Mouse (Mus musculus) hindbrain, embryonic 14.5 days (tissue): ENCODE data around the gene Pts. TPM values are rescaled to one million over a fixed set of nuclear protein-coding genes. Genes with fewer than 3 reads are reported as not detected.
A peak's percentile ranks its signal among the peaks of the same experiment; 100 is the strongest.

Experiments used
- ATAC-seq: fragments of 200-750 bp; cut with Nextera tagmentation; 2 replicates; pipeline ENCODE4 v1.8.0; 2017; ENCODE audit warnings: moderate number of reproducible peaks, mild to moderate bottlenecking, moderate TSS enrichment, moderate library complexity; ENCODE audit not compliant: low FRiP score
- DNase-seq: peaks from one replicate; pipeline ENCODE4 v3.0.0-alpha.2; 2015; ENCODE audit warnings: low spot score
- H3K27ac ChIP-seq: fragments of 300-500 bp; sonication (generic); 2 replicates; pipeline ENCODE4 v1.5.1; 2014; ENCODE audit warnings: mild to moderate bottlenecking, moderate library complexity
- H3K27me3 ChIP-seq: fragments of 300-500 bp; sonication (generic); 2 replicates; pipeline ENCODE4 v1.6.1; 2014; ENCODE audit warnings: mild to moderate bottlenecking, low read length, mixed read lengths; ENCODE audit not compliant: control insufficient read depth, insufficient read depth
- H3K36me3 ChIP-seq: fragments of 300-500 bp; sonication (generic); replicated peaks from 2 replicates; pipeline ENCODE4 v1.6.1; 2014; ENCODE audit not compliant: control insufficient read depth, insufficient read depth
- H3K4me1 ChIP-seq: fragments of 300-500 bp; sonication (generic); replicated peaks from 2 replicates; pipeline ENCODE4 v1.6.1; 2014; ENCODE audit warnings: antibody characterized with exemption, low read length, mixed read lengths; ENCODE audit not compliant: control insufficient read depth, insufficient read depth
- H3K4me2 ChIP-seq: fragments of 300-500 bp; sonication (generic); replicated peaks from 2 replicates; pipeline ENCODE4 v1.6.1; 2014; ENCODE audit warnings: mild to moderate bottlenecking, moderate library complexity
- H3K4me3 ChIP-seq: fragments of 300-500 bp; sonication (generic); replicated peaks from 2 replicates; pipeline ENCODE4 v1.5.1; 2014; ENCODE audit warnings: mild to moderate bottlenecking, low read length
- H3K9ac ChIP-seq: fragments of 300-500 bp; sonication (generic); 2 replicates; pipeline ENCODE4 v1.6.1; 2014
- H3K9me3 ChIP-seq: fragments of 300-500 bp; sonication (generic); 2 replicates; pipeline ENCODE4 v1.6.1; 2016; ENCODE audit warnings: low read length; ENCODE audit not compliant: control insufficient read depth
- WGBS: fragments of 180-500 bp; shearing (Covaris S2); extraction: QIAGEN DNeasy Blood & Tissue Kit; methylation state at CpG from one replicate; pipeline ENCODE4 v1.1.7; 2014; 5-methylcytosine and 5-hydroxymethylcytosine counted together
- polyA plus RNA-seq: library from polyadenylated mRNA; unstranded; fragments of >200 nt; fragmentation: Nextera tagmentation; extraction: Ambion mirVana; gene quantifications from 2 replicates; pipeline ENCODE4 v1.2.1, GENCODE M21; 2014

Gene Pts
- polyA plus RNA-seq, 1 experiment from 2014 or later = 120 TPM

DNA sequence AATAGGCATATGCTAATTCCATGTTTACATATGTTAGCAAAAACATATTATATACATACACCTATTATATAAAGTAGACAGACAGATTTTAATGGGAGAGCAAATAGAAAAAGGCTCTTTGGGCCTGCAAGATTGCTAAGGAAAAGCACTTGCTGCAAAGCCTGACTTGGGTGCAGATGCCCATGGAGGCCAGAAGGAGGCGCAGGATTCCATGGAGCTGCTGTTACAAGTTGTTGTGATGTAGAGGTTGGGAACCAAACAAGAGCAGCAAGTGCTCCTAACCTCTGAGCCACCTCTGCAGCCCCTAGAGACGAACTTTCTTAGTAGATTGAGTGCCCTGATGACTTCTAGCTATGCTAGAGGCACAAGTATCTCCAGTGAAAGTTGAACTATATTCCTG, 9.7 kb downstream of the Pts start:
- 16% methylated on average over 2 of the region's 2 CpGs for WGBS
- Histone ChIP-seq H3K4me2 (no peak overlapping the region), H3K4me3 (no peak overlapping the region), H3K27ac (no peak overlapping the region), H3K27me3 (no peaks in the 10 kb centered on the region), H3K36me3 (peaks cover 8% of the 10 kb centered on the region; the same call in 1 of the 2 replicates), H3K9ac (no peak overlapping the region), H3K4me1 (no peaks in the 10 kb centered on the region), H3K9me3 (no peaks in the 10 kb centered on the region)
- no peak for DNase-seq
- no peak for ATAC-seq

DNA sequence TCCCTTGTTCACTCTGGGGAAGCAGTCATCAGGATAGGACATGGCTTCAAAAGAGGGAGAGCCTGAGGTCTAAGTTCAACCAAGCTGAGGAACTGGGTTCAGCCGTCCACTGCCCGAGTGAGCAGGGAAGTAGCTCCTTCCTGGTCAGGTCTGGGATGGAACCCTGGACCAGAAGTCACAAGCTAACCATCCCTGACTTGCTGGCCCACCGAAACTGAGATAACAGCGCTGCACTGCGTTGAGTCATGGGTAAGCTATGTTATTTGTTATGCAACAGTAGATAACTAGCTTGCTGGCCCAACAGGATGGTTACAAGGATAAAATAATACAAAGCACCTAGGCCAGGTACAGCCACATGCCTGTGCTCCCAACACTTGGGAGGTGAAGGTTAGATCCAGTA, 13.1 kb downstream of the Pts start:
- H3K27me3 ChIP-seq = no peaks in the 10 kb centered on the region
- DNase-seq (no peak), ATAC-seq (no peak)
- H3K4me2 ChIP-seq = no peak overlapping the region
- H3K9me3 ChIP-seq = no peaks in the 10 kb centered on the region
- no peaks in the 10 kb centered on the region for H3K4me1 ChIP-seq
- H3K4me3 ChIP-seq = no peak overlapping the region
- 93% methylated on average over 5 of the region's 5 CpGs for WGBS
- no peak overlapping the region for H3K9ac ChIP-seq
- H3K36me3 ChIP-seq = no peaks in the 10 kb centered on the region
- no peak overlapping the region for H3K27ac ChIP-seq

DNA sequence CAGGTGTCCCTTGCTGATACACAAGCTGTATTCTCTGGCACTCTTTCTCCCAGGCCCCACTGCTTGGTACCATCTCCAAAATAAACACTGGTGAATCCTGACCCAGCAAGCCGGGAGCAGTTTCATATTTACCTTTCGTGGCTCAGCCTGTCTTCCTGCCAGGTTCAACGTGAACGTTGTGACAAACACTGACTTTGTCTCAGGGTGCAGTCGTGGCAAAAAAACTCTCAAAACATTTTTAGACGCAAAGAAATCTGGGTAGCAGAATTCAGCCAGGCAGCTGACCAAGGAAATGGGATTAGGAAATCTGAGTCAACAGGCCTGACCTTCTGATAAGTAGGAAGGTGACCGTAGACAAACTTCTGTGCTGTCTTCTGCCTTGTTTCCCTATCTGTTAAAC, 21.0 kb downstream of the Pts start:
- DNase-seq = no peak
- WGBS = 82% methylated on average over 7 of the region's 7 CpGs
- Histone ChIP-seq H3K27ac (no peak overlapping the region), H3K4me1 (no peaks in the 10 kb centered on the region), H3K4me3 (no peak overlapping the region), H3K4me2 (no peak overlapping the region), H3K27me3 (no peaks in the 10 kb centered on the region), H3K9ac (no peak overlapping the region), H3K9me3 (no peaks in the 10 kb centered on the region), H3K36me3 (no peaks in the 10 kb centered on the region)
- ATAC-seq = no peak

DNA sequence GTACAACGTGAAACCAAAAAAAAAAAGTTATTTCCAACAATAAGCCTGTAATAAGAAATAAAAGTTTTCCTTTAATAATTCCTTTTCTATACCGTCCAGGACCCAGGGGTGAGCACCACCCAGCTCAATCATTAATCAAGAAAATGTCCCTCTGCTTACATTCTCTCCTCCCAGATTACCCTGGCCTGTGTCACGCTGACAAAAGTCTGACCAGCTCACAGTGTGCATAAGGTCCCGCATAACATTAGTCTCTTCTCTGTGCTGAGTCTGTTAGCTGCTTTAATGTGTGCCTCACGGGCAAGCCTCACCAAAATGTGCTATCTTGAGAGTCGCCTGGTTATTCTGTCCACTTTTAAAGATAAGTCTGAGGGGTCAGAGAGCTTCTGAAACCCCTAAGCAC, 23.1 kb downstream of the Pts start:
- no peaks in the 10 kb centered on the region for H3K36me3 ChIP-seq
- no peak overlapping the region for H3K9ac ChIP-seq
- no peak overlapping the region for H3K4me2 ChIP-seq
- H3K9me3 ChIP-seq = no peaks in the 10 kb centered on the region
- H3K4me1 ChIP-seq = no peaks in the 10 kb centered on the region
- ATAC-seq (no peak), DNase-seq (no peak)
- H3K4me3 ChIP-seq = no peak overlapping the region
- H3K27ac ChIP-seq = no peak overlapping the region
- no peaks in the 10 kb centered on the region for H3K27me3 ChIP-seq
- WGBS = 47% methylated on average over 6 of the region's 6 CpGs

DNA sequence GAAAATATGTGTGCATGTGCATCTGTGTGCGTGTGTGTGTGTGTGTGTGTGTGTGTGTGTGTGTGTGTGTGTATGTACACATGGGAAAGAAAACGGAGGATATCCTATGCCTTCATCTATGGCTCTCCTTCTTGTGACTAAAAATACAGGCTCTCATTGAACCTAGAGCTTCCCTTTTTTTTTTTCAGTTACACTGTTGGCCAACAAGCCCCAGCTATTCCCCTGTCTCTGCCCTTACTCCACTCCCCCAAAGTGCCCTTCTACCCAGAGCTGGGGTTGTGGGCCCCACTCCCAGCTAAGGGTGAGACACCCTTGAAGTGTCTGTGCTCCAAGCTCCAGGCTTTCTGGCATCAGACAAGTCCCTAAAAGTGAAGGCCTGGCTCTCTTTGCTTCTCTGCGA, 25.6 kb downstream of the Pts start:
- H3K9me3 ChIP-seq = no peaks in the 10 kb centered on the region
- H3K27ac ChIP-seq = no peak overlapping the region
- no peaks in the 10 kb centered on the region for H3K4me1 ChIP-seq
- no peaks in the 10 kb centered on the region for H3K36me3 ChIP-seq
- DNase-seq = no peak
- H3K4me3 ChIP-seq = no peak overlapping the region
- WGBS = 95% methylated on average over 3 of the region's 3 CpGs
- H3K27me3 ChIP-seq = no peaks in the 10 kb centered on the region
- H3K9ac ChIP-seq = no peak overlapping the region
- ATAC-seq = no peak
- no peak overlapping the region for H3K4me2 ChIP-seq

DNA sequence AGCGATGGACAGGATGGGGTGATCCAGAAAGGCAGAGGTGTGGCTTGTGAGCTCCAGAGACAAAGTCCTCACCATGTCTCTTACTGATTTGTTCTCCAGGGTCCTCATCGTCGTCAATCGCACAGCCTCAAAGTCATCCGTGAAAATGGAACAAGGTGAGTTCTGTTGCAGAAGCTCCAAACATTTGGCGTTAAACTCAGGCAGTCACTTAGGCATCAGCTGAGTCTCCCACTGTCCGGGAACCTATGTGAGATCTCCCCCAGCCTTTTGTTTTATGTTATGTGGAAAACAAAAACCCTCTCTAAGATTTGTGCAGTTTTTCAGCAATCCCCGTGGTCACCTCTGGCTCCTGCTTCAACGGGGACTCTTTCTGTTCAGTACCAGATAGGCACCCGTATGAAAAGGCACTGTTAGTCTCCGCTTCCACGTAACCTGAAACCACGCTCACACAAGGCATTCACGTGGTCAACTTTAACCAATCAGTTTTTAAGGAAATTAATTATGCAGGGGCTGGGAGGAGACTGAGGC, 27.5 kb downstream of the Pts start:
- ATAC-seq (peak; percentile 76), DNase-seq (peak; percentile 77)
- H3K27ac ChIP-seq = peak overlapping the region; percentile 69
- H3K9me3 ChIP-seq = no peaks in the 10 kb centered on the region
- no peaks in the 10 kb centered on the region for H3K27me3 ChIP-seq
- peak overlapping the region; percentile 27 for H3K4me3 ChIP-seq
- WGBS = 25% methylated on average over 14 of the region's 14 CpGs
- H3K9ac ChIP-seq = peak overlapping the region; percentile 53
- H3K36me3 ChIP-seq = no peaks in the 10 kb centered on the region
- 0 out of 2 replicates have a peak, but pooled peaks cover 5% of the 10 kb centered on the region for H3K4me1 ChIP-seq
- H3K4me2 ChIP-seq = peak overlapping the region; percentile 52

DNA sequence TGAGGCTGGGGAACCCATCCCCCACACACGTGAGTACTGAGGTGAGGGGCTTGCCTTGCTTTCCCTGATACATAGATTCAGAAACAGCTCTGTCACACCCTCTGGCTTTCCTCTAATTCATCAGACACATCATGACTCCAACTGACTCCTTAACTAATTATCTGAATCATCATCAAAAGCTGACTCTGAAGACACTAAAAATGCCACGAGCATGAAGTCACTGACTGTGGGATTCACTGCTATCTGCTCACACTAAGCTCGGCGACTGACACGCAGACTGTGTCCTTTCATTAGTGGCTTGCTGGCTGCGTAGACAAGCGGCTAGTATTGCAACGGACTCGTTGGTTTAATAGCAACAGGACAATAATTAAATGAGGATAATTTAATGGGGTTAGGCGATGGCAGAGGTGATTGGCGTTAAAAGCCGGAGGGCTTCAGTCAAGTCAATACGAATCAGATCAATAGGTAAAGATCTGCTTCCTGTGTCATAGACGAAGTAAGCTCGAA, 28.0 kb downstream of the Pts start:
- H3K27ac ChIP-seq = peak overlapping the region; percentile 69; the same call in 1 of the 2 replicates
- peak overlapping the region; percentile 52 for H3K4me2 ChIP-seq
- no peaks in the 10 kb centered on the region for H3K27me3 ChIP-seq
- no peaks in the 10 kb centered on the region for H3K9me3 ChIP-seq
- H3K36me3 ChIP-seq = no peaks in the 10 kb centered on the region
- peak overlapping the region; percentile 27 for H3K4me3 ChIP-seq
- no peak for DNase-seq
- 72% methylated on average over 15 of the region's 15 CpGs for WGBS
- H3K4me1 ChIP-seq = 0 out of 2 replicates have a peak, but pooled peaks cover 7% of the 10 kb centered on the region
- ATAC-seq = no peak
- peak overlapping the region; percentile 53 for H3K9ac ChIP-seq

DNA sequence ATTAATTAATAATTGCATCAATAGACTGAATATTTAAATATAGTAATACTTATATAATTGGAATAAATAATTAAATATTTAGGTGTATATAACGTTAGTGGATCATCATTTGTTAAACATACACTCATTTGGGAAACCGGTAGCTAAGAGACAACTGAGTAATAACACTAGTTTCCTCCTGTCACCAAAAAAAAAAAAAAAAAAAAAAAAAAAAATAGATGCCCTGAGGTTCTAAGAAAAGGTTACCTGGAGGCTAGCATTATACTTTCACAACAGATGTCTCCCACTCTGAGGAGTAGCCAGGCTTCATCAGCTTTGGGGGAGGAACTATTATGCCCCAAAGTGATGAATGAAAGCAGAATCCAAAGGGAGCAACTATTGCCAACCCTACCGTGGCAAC, 28.7 kb downstream of the Pts start:
- ATAC-seq (no peak), DNase-seq (no peak)
- H3K9ac ChIP-seq = no peak overlapping the region
- no peaks in the 10 kb centered on the region for H3K27me3 ChIP-seq
- H3K9me3 ChIP-seq = no peaks in the 10 kb centered on the region
- 84% methylated on average over 3 of the region's 3 CpGs for WGBS
- H3K4me2 ChIP-seq = peak overlapping the region; percentile 52; the same call in 1 of the 2 replicates
- H3K27ac ChIP-seq = no peak overlapping the region
- H3K4me1 ChIP-seq = 0 out of 2 replicates have a peak, but pooled peaks cover 7% of the 10 kb centered on the region
- H3K4me3 ChIP-seq = no peak overlapping the region
- no peaks in the 10 kb centered on the region for H3K36me3 ChIP-seq

DNA sequence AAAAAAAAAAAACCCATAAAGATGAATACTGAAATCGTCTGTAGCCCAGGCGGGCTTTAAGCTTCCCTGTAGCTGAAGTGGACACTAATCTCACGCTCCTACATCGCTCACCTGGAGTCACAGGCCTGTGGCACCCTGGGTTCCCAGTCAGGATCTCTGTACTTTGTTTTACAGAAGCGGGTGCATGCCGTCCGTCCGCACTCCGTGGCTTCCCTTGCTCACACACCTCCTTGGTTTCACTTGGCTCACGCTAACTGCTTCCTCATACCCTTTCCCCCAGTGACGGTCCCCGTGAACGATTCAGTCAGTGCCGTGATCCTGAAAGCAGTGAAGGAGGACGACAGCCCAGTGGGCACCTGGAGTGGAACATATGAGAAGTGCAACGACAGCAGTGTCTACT, 29.7 kb downstream of the Pts start:
- WGBS = 87% methylated on average over 16 of the region's 16 CpGs
- DNase-seq (no peak), ATAC-seq (no peak)
- Histone ChIP-seq H3K4me2 (no peak overlapping the region), H3K27ac (no peak overlapping the region), H3K9me3 (no peaks in the 10 kb centered on the region), H3K4me1 (0 out of 2 replicates have a peak, but pooled peaks cover 7% of the 10 kb centered on the region), H3K4me3 (no peak overlapping the region), H3K36me3 (no peaks in the 10 kb centered on the region), H3K9ac (no peak overlapping the region), H3K27me3 (no peaks in the 10 kb centered on the region)

DNA sequence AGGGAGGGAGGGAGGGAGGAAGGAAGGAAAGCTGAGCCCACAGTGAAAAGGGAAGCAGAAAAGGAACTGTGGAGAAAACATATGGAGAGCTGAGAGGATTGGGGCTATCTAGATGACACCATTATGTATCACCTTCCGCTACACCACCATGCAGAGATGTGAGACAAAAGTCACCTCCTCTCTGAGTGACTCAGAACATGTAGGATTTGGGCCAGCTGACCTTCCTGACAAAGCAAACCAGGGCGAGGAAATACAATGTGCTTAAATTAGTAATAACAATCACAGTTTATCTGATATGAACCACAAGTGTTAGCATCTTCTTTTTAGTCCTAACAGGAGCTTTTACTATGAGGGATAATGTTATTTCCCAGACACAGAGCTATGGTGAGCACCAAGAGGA, 31.0 kb downstream of the Pts start:
- DNase-seq (no peak), ATAC-seq (no peak)
- Histone ChIP-seq H3K36me3 (no peaks in the 10 kb centered on the region), H3K4me3 (no peak overlapping the region), H3K27ac (no peak overlapping the region), H3K27me3 (no peaks in the 10 kb centered on the region), H3K4me2 (no peak overlapping the region), H3K9ac (no peak overlapping the region), H3K4me1 (0 out of 2 replicates have a peak, but pooled peaks cover 7% of the 10 kb centered on the region), H3K9me3 (no peaks in the 10 kb centered on the region)
- 92% methylated on average over 2 of the region's 2 CpGs for WGBS
